Mouse (Mus musculus) CD4-positive naive resting alpha-beta T cell, adult 76 days (primary cell): ENCODE data around the gene Iqca. TPM values are rescaled to one million over a fixed set of nuclear protein-coding genes. Genes with fewer than 3 reads are reported as not detected.

ENCODE experiments used
- total RNA-seq: library from RNA; stranded (reverse); gene quantifications from one replicate; pipeline ENCODE4 v1.2.4, GENCODE M21; 2023

Iqca gene
- not detected for total RNA-seq

DNA sequence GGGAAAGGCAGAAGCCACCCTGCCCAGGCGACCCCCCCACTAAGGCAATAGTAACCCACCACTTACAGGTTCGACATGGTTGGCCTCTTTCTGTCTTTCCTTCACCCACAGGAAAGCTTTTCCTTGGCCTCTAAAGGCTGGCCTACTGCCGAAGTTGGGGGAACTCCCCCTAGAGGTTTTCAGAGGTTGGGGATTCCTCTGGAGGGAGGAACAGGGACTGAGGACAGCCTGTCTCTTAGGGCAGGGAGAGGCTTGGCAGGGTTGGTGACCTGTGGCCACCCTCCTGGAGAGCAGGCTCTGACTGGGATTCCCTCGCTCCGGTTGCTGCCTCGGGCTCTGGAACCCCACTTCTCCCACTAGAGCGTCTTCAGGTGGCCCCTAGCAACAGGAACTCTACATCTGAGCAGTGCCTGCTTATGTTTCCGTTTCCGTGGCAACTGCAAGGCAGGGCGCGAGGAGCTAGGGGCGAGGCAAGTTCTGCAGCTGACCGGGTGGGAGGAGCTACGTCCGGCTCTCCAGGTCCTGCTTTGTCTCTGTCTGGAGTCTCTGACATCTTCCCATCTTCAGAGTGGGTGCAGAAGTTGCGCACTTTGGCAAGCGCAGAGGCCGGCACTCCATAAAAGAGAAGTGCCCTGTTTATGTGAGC lies at the start of gene Iqca:
Gene Iqca, minus strand, starts transcription at position 303 of the 646 bp plus-strand sequence.

DNA sequence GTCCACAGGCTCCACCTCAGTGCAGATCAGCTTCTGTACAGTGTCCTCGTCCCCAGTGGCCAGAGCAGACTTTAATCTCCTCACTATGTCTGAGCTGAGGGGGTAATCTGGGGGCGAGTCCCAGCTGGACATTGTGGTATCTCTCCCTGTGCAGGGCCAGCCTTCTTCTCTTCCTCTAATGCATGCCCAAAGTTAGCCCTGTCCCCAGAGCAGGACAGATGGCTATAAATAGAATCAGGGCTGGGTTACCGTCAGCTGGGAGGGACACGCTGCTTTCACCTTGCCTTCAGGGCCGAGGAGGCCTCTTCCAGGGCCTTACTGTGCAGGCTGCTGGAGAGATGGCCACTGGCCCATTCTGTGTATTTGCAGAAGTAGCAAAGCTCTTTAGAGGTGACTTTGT lies 138.8 kb downstream of the Iqca start, which contains the start of gene Asb18:
Gene Asb18, minus strand, starts transcription at position 221 of the 400 bp plus-strand sequence.

Other genes starting within 250 kb of the Iqca start
- gene Gbx2, start 222.2 kb downstream of the Iqca start, total RNA-seq: not detected
- not detected for gene Asb18, start 138.7 kb downstream of the Iqca start, total RNA-seq
- 1.0 TPM for gene Ackr3, start 50.6 kb upstream of the Iqca start, total RNA-seq